Mouse (Mus musculus): ENCODE results near the gene Hesx1.

DNA sequence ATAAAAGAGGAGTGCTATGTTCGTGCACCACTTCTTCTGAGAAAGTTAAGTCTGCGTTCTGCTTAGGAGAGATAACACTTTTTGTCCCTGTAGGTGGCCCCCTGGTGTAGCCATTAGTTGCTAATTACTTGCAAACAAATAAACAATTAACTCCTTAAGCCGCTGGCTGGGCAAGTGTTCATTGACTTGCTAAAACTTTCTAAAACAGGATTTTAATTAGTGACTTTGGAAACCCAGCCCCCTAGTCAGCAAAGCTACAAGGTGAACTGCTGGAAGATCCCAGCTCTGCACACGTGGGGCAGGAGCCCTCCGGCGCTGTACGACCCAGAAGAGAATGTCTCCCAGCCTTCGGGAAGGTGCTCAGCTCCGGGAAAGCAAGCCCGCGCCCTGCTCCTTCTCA lies 6.2 kb downstream of the Hesx1 start:
- no peak for TF ChIP-seq CTCF (IDR thresholded peaks at IDR 0.05; ENCODE audit: low read depth, low read length)
- TF ChIP-seq POLR2AphosphoS5 (IDR thresholded peaks at IDR 0.05; ENCODE audit: insufficient replicate concordance, low read depth, low read length) = no peak
- TF ChIP-seq GATA1 (IDR thresholded peaks at IDR 0.05; ENCODE audit: borderline replicate concordance, low read length) = no peak
- TF ChIP-seq TAL1 (conservative IDR thresholded peaks at IDR 0.05; ENCODE audit: low read depth, low read length) = no peak
